Mouse (Mus musculus): ENCODE results near the gene Setx.
"Not testable (repeated sequence)": the region's sequence is repeated elsewhere in the genome, so short reads cannot be mapped to it uniquely, and the experiment has no call there.

Setx gene

GRCm38 (mm10) chr2:29123907-29124569 lies at the start of gene Setx:
Gene Setx (plus strand): TSS chr2:29124181.
- DNase-seq (ENCODE audit: low read depth, low spot score) = peak; percentile 41

- no peak for DNase-seq (ENCODE audit: low read depth, low spot score)
These were observed 49.3 kb upstream of the Setx start for GRCm38 (mm10) chr2:29074676-29075075.

- no peak for DNase-seq (ENCODE audit: low read depth, low spot score)
These were observed 48.5 kb upstream of the Setx start for GRCm38 (mm10) chr2:29075331-29076070.

- no peak for DNase-seq (ENCODE audit: low read depth, low spot score)
These were observed 47.8 kb upstream of the Setx start for GRCm38 (mm10) chr2:29076226-29076625.

DNA sequence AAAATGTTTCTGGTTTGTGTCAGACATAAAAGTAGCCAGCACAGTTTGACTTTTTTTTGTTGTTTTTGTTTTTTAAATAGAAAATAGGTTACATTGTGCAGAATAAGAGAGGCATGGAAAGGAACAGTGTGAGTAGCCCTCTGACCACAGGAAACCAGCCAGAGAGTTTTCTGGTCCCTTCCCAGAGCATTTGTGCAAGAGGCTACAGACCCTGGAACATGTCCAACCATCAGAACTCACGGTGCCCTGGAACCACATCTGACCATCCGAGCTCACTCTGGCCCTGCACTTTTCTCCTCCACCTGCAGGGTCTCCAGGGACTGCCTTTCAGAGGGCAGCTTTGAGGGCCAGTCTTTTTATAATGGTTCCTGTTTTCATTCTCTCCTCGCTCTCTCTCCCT lies 42.0 kb upstream of the Setx start:
- peak; percentile 61 for DNase-seq (ENCODE audit: low read depth, low spot score)

- no peak for DNase-seq (ENCODE audit: low read depth, low spot score)
These were observed 38.0 kb upstream of the Setx start for GRCm38 (mm10) chr2:29086026-29086425.

- DNase-seq (ENCODE audit: low read depth, low spot score) = not testable (repeated sequence)
These were observed 34.7 kb upstream of the Setx start for GRCm38 (mm10) chr2:29089276-29089675.

DNA sequence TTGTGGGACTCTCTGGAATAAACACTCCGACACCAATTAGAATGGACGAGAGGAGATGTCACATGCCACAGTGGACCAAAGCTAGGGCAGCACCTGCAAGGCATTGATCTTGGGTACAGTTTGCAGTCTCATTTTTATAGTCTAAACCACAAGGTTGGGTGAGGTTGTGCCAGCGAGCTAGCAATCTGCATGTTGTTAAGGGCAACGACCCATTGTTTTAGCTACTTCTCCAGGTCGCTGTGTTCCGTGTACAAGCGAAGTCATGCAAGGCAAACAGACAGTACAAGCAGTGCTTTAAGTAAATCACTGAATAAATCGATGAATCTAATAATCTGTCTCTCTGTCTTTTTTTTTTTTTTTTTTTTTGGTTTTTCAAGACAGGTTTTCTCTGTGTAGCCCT lies 28.3 kb upstream of the Setx start:
- no peak for DNase-seq (ENCODE audit: low read depth, low spot score)

DNA sequence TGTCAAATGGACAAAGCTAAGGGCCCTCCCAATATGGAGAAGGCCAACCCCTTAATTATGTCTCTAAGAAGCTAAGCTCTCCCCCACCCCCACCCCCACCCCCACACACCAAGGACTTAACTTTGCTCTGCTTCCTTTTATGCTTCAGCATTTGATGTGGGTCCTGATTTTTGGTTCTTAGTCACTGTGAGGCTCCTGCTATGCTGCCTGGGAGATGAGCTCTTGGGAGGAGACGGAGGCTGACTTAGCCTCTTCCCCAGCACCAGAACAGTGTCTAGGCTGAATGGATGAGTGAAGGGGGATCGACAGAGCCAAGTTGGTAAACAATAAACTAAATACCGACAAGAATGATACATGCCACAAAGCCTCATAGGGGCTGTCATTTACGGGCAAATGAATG lies 27.2 kb upstream of the Setx start:
- DNase-seq (ENCODE audit: low read depth, low spot score) = no peak

DNA sequence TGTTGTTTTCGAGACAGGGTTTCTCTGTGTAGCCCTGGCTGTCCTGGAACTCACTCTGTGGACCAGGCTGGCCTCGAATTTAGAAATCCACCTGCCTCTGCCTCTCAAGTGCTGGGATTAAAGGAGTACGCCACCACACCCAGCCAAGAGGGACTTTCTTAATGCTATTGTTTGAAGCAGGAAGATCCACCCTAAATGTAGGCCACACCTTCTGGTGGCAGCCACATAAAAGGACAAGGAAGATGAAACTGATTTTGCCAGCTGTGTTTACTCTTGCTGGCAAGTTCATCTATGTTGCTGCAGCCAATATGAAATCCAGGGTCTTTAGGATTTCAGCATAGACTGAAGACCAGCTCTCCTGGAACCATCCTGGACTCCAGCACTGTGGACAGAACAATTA lies 26.5 kb upstream of the Setx start:
- no peak for DNase-seq (ENCODE audit: low read depth, low spot score)

- DNase-seq (ENCODE audit: low read depth, low spot score) = not testable (repeated sequence)
These were observed 26.0 kb upstream of the Setx start for GRCm38 (mm10) chr2:29097955-29098354.

DNA sequence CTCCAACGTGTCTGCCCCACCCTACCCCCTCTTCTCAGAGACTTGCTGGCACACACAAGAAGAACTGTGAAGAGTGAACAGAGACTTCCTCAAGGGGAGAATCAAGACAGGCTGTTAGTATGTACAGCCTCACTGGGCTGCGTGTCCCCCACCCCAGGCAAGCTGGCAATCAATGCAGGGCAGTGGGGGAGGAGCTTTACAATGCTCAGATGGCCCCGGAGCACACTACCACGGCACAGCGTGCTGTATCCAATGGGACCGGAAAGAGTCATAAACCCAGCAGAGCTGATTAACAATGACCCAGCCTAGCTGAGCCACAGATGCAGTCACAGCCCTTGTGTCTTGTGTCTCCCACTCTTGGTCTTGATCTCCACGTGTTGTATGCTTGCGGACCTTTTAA lies 25.2 kb upstream of the Setx start:
- DNase-seq (ENCODE audit: low read depth, low spot score) = no peak

DNA sequence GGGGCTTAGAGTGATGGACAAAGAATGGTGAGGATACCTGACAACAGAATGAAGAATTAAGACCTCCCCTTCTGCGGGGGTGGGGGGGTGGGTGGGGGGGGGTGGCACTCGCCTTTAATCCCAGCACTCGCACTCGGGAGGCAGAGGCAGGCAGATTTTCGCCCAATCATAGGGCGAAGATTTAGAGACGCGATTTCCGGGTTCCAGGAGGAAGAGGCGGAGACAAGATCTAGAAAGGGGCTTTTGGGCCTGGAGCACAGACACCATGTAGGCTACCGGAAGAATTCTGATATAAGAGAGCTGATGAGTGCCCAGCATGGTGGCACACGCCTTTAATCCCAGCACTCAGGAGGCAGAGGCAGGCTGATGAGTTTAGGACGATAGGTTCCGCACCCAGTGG lies 24.3 kb upstream of the Setx start:
- no peak for DNase-seq (ENCODE audit: low read depth, low spot score)

GRCm38 (mm10) chr2:29100822-29101534 lies 23.0 kb upstream of the Setx start:
- DNase-seq (ENCODE audit: low read depth, low spot score) = no peak

DNA sequence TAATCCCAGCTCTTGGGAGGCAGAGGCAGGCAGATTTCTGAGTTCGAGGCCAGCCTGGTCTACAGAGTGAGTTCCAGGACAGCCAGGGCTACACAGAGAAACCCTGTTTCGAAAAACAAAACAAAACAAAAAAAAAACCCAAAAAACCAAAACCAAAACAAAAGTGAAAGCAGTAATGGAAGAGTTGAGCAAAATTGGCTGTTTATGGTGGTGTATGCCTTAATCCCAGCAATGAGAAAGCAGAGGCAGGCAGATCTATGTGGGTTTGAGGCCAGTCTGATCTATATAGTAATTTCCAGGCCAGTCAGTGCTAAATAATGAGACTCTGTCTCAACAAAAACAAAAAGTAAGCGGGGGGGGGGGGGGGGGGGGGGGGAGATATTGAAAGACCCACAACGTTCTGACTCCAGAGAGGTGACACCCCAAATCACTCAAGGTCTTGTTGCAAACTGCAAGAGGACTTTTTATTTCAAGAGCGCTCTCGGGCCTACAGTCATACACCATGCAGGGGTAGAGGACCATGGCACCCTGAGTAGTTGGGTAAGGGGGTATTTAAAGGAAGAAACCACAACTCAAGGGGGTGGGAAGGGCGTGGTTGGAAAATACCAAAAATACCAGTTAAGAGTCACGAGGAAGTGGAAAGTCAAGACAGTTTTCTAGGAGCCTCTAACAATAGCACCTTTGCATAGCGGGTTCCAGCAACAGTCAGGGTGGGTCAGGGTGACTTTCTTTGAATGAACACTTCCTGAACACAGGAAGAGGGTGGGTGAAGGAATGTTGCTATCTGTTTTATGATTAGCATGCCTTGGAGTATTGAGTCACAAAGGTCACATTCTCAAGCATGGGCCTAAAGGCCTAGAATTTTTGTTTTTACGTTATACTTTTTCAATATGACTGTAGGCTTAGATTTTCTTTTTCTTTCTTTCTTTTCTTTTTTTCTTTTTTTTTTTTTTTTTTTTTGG lies 21.3 kb upstream of the Setx start:
- DNase-seq (ENCODE audit: low read depth, low spot score) = not testable (repeated sequence)

GRCm38 (mm10) chr2:29120969-29121368 lies 3.0 kb upstream of the Setx start:
- DNase-seq (ENCODE audit: low read depth, low spot score) = no peak

DNA sequence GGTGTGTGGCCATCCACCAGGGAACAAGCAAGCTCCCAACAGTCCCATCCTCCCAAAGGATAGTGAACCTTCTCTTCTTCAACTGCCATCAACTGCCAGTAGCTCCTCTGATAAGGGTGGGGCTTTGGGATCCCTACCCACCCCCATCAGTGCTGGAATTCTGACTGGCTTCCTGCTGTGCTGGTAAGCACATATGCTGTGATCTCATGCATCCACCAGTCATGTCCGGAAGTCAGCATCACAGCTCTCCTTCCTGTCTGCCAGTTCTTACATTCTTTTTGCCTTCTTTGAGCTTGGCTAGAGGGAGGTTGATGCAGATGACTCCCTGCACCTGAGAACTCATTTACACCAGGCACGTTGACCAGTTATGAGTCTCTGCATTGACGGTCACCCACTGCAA lies 1.5 kb upstream of the Setx start:
- DNase-seq (ENCODE audit: low read depth, low spot score) = no peak

- DNase-seq (ENCODE audit: low read depth, low spot score) = no peak
These were observed 572 bp downstream of the Setx start for GRCm38 (mm10) chr2:29124571-29124935.

- DNase-seq (ENCODE audit: low read depth, low spot score) = peak; percentile 100
These were observed 1.1 kb downstream of the Setx start for GRCm38 (mm10) chr2:29124936-29125701.

GRCm38 (mm10) chr2:29130118-29130899 lies 6.3 kb downstream of the Setx start:
- peak; percentile 35 for DNase-seq (ENCODE audit: low read depth, low spot score)
